ENCODE assay signal across 13 mouse cellular contexts in genomic region chr4:57016366-57017171, GRCm38 (mm10). TPM values are rescaled to one million over a fixed set of nuclear protein-coding genes. Genes with fewer than 3 reads are reported as not detected.
DNase-seq lines count a peak whose midpoint lies in the region; ATAC-seq and TF ChIP-seq lines count a peak whose summit lies in the region.
"Had no signal": no experiment of that assay in that cellular context is flagged by ENCODE, and none has a peak within 500 bp of the region (broad histone marks: within the 10 kb centered on the region; RNA-seq: fewer than 3 reads in every experiment).

No protein-coding gene starts in this region.

- peak; percentile 46; the same call in 1 of the 2 replicates for ATAC-seq in hindbrain, embryonic 12.5 days (ENCODE audit: low FRiP score)
- no peak for ATAC-seq in hindbrain, embryonic 14.5 days (ENCODE audit: low FRiP score)
- ATAC-seq in midbrain, embryonic 11.5 days (ENCODE audit: low FRiP score), result 0 out of 2 replicates have a peak, but pooled peaks have one; percentile 5
- ATAC-seq in granulocyte monocyte progenitor cell, adult 5-6 weeks (replicated peaks; ENCODE audit: poor library complexity, severe bottlenecking), result peak; percentile 71
- 0 out of 2 replicates have a peak, but pooled peaks have one; percentile 26 for ATAC-seq in stomach, postnatal 0 days (ENCODE audit: low FRiP score, low TSS enrichment)
- ATAC-seq: Patski had no signal

- H3K27me3 ChIP-seq in hindbrain, embryonic 12.5 days, result peaks cover 3% of the 10 kb centered on the region; the same call in 1 of the 2 replicates
- H3K27me3 ChIP-seq in hindbrain, embryonic 14.5 days (ENCODE audit: control insufficient read depth, insufficient read depth, low read length), result no peaks in the 10 kb centered on the region
- H3K27me3 ChIP-seq in midbrain, embryonic 11.5 days (ENCODE audit: control insufficient read depth, insufficient read depth, low read length), result no peaks in the 10 kb centered on the region
- H3K27me3 ChIP-seq in midbrain, embryonic 10.5 days (ENCODE audit: low read depth, poor library complexity, severe bottlenecking), result peaks cover 28% of the 10 kb centered on the region
- no peaks in the 10 kb centered on the region for H3K27me3 ChIP-seq in stomach, postnatal 0 days (ENCODE audit: control insufficient read depth, insufficient read depth, low read length)
- H3K27me3 ChIP-seq: hindbrain, embryonic 15.5 days had no signal

- no peaks in the 10 kb centered on the region for H3K36me3 ChIP-seq in hindbrain, embryonic 12.5 days
- no peaks in the 10 kb centered on the region for H3K36me3 ChIP-seq in hindbrain, embryonic 14.5 days (replicated peaks; ENCODE audit: control insufficient read depth, insufficient read depth)
- H3K36me3 ChIP-seq in midbrain, embryonic 11.5 days (ENCODE audit: control insufficient read depth, insufficient read depth, low read length), result no peaks in the 10 kb centered on the region
- no peaks in the 10 kb centered on the region for H3K36me3 ChIP-seq in midbrain, embryonic 10.5 days
- no peaks in the 10 kb centered on the region for H3K36me3 ChIP-seq in stomach, postnatal 0 days (ENCODE audit: control insufficient read depth, insufficient read depth, low read length)
- H3K36me3 ChIP-seq: heart, embryonic 15.5 days; hindbrain, embryonic 15.5 days; lung, embryonic 15.5 days had no signal

- H3K27ac ChIP-seq in hindbrain, embryonic 12.5 days, result no peak overlapping the region
- no peak overlapping the region for H3K27ac ChIP-seq in hindbrain, embryonic 14.5 days
- H3K27ac ChIP-seq in midbrain, embryonic 11.5 days (ENCODE audit: low read depth, low read length), result no peak overlapping the region
- no peak overlapping the region for H3K27ac ChIP-seq in midbrain, embryonic 10.5 days (replicated peaks)
- no peak overlapping the region for H3K27ac ChIP-seq in stomach, postnatal 0 days (replicated peaks)
- H3K27ac ChIP-seq: heart, embryonic 15.5 days; hindbrain, embryonic 15.5 days; liver, embryonic 14.5 days; lung, embryonic 15.5 days had no signal

- no peak for TF ChIP-seq EP300 in stomach, postnatal 0 days (optimal IDR thresholded peaks at IDR 0.05)

- no peaks in the 10 kb centered on the region for H3K4me1 ChIP-seq in hindbrain, embryonic 12.5 days
- no peaks in the 10 kb centered on the region for H3K4me1 ChIP-seq in hindbrain, embryonic 14.5 days (replicated peaks; ENCODE audit: control insufficient read depth, insufficient read depth, low read length)
- no peaks in the 10 kb centered on the region for H3K4me1 ChIP-seq in midbrain, embryonic 11.5 days (ENCODE audit: control insufficient read depth, insufficient read depth, low read length)
- H3K4me1 ChIP-seq in midbrain, embryonic 10.5 days, result 0 out of 2 replicates have a peak, but pooled peaks cover 4% of the 10 kb centered on the region
- H3K4me1 ChIP-seq in stomach, postnatal 0 days (replicated peaks; ENCODE audit: control insufficient read depth, insufficient read depth), result no peaks in the 10 kb centered on the region
- H3K4me1 ChIP-seq: heart, embryonic 15.5 days; hindbrain, embryonic 15.5 days; lung, embryonic 15.5 days had no signal

- TF ChIP-seq CTCF in stomach, postnatal 0 days (IDR thresholded peaks at IDR 0.05; ENCODE audit: low read depth), result no peak

- no peak overlapping the region for H3K4me3 ChIP-seq in hindbrain, embryonic 12.5 days
- H3K4me3 ChIP-seq in hindbrain, embryonic 14.5 days (replicated peaks; ENCODE audit: low read length), result no peak overlapping the region
- no peak overlapping the region for H3K4me3 ChIP-seq in midbrain, embryonic 11.5 days (ENCODE audit: low read depth, low read length)
- no peak overlapping the region for H3K4me3 ChIP-seq in midbrain, embryonic 10.5 days
- no peak overlapping the region for H3K4me3 ChIP-seq in stomach, postnatal 0 days (ENCODE audit: low read depth, low read length)
- H3K4me3 ChIP-seq: heart, embryonic 15.5 days; hindbrain, embryonic 15.5 days; lung, embryonic 15.5 days; myocyte had no signal

- 51% methylated on average over 17 of the region's 18 CpGs for WGBS in hindbrain, embryonic 12.5 days
- 52% methylated on average over 18 of the region's 18 CpGs for WGBS in hindbrain, embryonic 14.5 days
- WGBS in midbrain, embryonic 11.5 days, result 55% methylated on average over 18 of the region's 18 CpGs
- 54% methylated on average over 18 of the region's 18 CpGs for WGBS in midbrain, embryonic 10.5 days
- 52% methylated on average over 18 of the region's 18 CpGs for WGBS in stomach, postnatal 0 days

- no peak overlapping the region for H3K9ac ChIP-seq in hindbrain, embryonic 12.5 days
- no peak overlapping the region for H3K9ac ChIP-seq in hindbrain, embryonic 14.5 days
- no peak overlapping the region for H3K9ac ChIP-seq in midbrain, embryonic 11.5 days (ENCODE audit: low read length)
- no peak overlapping the region for H3K9ac ChIP-seq in stomach, postnatal 0 days (ENCODE audit: low read length)
- H3K9ac ChIP-seq: heart, embryonic 15.5 days; hindbrain, embryonic 15.5 days; liver, embryonic 14.5 days; lung, embryonic 15.5 days had no signal

- H3K9me3 ChIP-seq in hindbrain, embryonic 12.5 days (replicated peaks), result no peaks in the 10 kb centered on the region
- H3K9me3 ChIP-seq in hindbrain, embryonic 14.5 days (ENCODE audit: control insufficient read depth, low read length), result no peaks in the 10 kb centered on the region
- H3K9me3 ChIP-seq in midbrain, embryonic 11.5 days (ENCODE audit: control insufficient read depth, low read length), result no peaks in the 10 kb centered on the region
- H3K9me3 ChIP-seq in midbrain, embryonic 10.5 days (replicated peaks), result no peaks in the 10 kb centered on the region
- no peaks in the 10 kb centered on the region for H3K9me3 ChIP-seq in stomach, postnatal 0 days (ENCODE audit: control insufficient read depth, low read length)
- H3K9me3 ChIP-seq: heart, embryonic 15.5 days; hindbrain, embryonic 15.5 days; lung, embryonic 15.5 days had no signal

- DNase-seq in hindbrain, embryonic 14.5 days (ENCODE audit: low spot score), result no peak
- no peak for DNase-seq in midbrain, embryonic 11.5 days (ENCODE audit: low spot score, missing footprints)
- no peak for DNase-seq in midbrain, embryonic 10.5 days (ENCODE audit: low spot score)
- DNase-seq in stomach, postnatal 0 days (ENCODE audit: low spot score), result no peak
- no peak for DNase-seq in embryo, embryonic 10.5 days (ENCODE audit: low spot score)

- no peak overlapping the region for H3K4me2 ChIP-seq in hindbrain, embryonic 12.5 days (replicated peaks)
- no peak overlapping the region for H3K4me2 ChIP-seq in hindbrain, embryonic 14.5 days (replicated peaks)
- H3K4me2 ChIP-seq in midbrain, embryonic 11.5 days, result no peak overlapping the region
- no peak overlapping the region for H3K4me2 ChIP-seq in stomach, postnatal 0 days (replicated peaks; ENCODE audit: low read depth)
- H3K4me2 ChIP-seq: heart, embryonic 15.5 days; hindbrain, embryonic 15.5 days; lung, embryonic 15.5 days had no signal

RNA-seq across cellular contexts. Expression of gene Frrs1l, which starts 26.4 kb away (rescaled TPM):
- 9.0 and 9.2 TPM in 2 replicates for polyA plus RNA-seq in hindbrain, embryonic 12.5 days (2016; fragmentation: Nextera tagmentation; extraction: Ambion mirVana)
- polyA plus RNA-seq in hindbrain, embryonic 14.5 days (2014; fragmentation: Nextera tagmentation; extraction: Ambion mirVana), result 34.2 and 38.2 TPM in 2 replicates
- 6.2 and 6.4 TPM in 2 replicates for polyA plus RNA-seq in midbrain, embryonic 11.5 days (2014; fragmentation: Nextera tagmentation; extraction: Ambion mirVana)
- 2.0 and 3.3 TPM in 2 replicates for polyA plus RNA-seq in midbrain, embryonic 10.5 days (2016; fragmentation: Nextera tagmentation; extraction: Ambion mirVana)
- not detected in 2 replicates for total RNA-seq in granulocyte monocyte progenitor cell, adult 5-6 weeks (2014; fragmentation: Nextera tagmentation)
- total RNA-seq in granulocyte monocyte progenitor cell, adult 5-6 weeks (2017), result not detected in 2 replicates
- 0.21 TPM in 2 replicates for polyA plus RNA-seq in stomach, postnatal 0 days (2015; fragmentation: Nextera tagmentation; extraction: Ambion mirVana)
- polyA plus RNA-seq: myocyte, Patski had no signal
